Mouse (Mus musculus): ENCODE data around the gene Nup85.

- no peak for TF ChIP-seq CTCF (IDR thresholded peaks at IDR 0.05 in 2 of 3, conservative IDR thresholded peaks at IDR 0.05 in 1 of 3; ENCODE audit: control insufficient read depth in 1 of 3, insufficient read depth in 1 of 3, low read depth in 2 of 3, low read length in 3 of 3, poor library complexity in 1 of 3, severe bottlenecking in 1 of 3)
- TF ChIP-seq BHLHE40 (IDR thresholded peaks at IDR 0.05; ENCODE audit: borderline replicate concordance, low read depth, low read length): no peak
- TF ChIP-seq EP300 (IDR thresholded peaks at IDR 0.05; ENCODE audit: low read depth in 1 of 2, low read length in 2 of 2): no peak
- TF ChIP-seq SIN3A (IDR thresholded peaks at IDR 0.05; ENCODE audit: low read length): no peak
- no peak for TF ChIP-seq ZKSCAN1 (IDR thresholded peaks at IDR 0.05; ENCODE audit: low read depth, low read length)
- TF ChIP-seq MAX (IDR thresholded peaks at IDR 0.05; ENCODE audit: low read length): no peak
- no peak for TF ChIP-seq POLR2A (IDR thresholded peaks at IDR 0.05; ENCODE audit: control insufficient read depth in 1 of 2, insufficient read depth in 1 of 2, low read depth in 1 of 2, low read length in 2 of 2, poor library complexity in 1 of 2)
- no peak for TF ChIP-seq RCOR1 (IDR thresholded peaks at IDR 0.05; ENCODE audit: low read depth, low read length)
- no peak for TF ChIP-seq TBP (IDR thresholded peaks at IDR 0.05; ENCODE audit: low read depth, low read length)
- TF ChIP-seq ZMIZ1 (IDR thresholded peaks at IDR 0.05; ENCODE audit: low read depth, low read length): no peak
- TF ChIP-seq HCFC1 (IDR thresholded peaks at IDR 0.05; ENCODE audit: low read depth, low read length): no peak
- TF ChIP-seq MYC (IDR thresholded peaks at IDR 0.05; ENCODE audit: low read depth, low read length): no peak
- TF ChIP-seq KAT2A (conservative IDR thresholded peaks at IDR 0.05; ENCODE audit: low read depth, low read length): no peak
Observed at GRCm38 (mm10) chr11:115564961-115565360, 727 bp downstream of the Nup85 start.
